In the genomic region with DNA sequence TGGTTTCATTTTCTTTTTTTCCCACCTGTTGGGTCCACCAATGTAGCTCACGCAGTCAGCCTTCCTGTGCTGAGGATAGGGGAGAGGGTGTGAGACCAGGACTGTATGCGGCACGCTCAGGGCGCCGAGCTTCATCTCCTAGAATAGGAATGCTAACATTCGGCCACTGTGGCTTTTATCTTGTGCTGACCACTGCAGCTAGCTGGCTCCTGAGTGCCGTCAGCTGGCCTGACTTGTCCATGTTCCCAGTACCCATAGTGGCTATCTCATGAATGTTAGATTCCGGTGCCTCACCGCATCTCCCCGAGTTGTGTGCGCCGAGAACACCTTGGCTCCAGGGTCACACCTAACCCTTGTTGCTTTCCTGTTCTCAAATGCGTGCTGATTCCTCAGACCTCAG, we compare ENCODE assay signal across 13 mouse cellular contexts.
DNase-seq lines count a peak whose midpoint lies in the region; ATAC-seq and TF ChIP-seq lines count a peak whose summit lies in the region.
"Had no signal": no experiment of that assay in that cellular context is flagged by ENCODE, and none has a peak within 500 bp of the region (broad histone marks: within the 10 kb centered on the region; RNA-seq: fewer than 3 reads in every experiment).

No protein-coding gene starts in this region.

- no peak for TF ChIP-seq EP300 in heart, adult 2 months (IDR thresholded peaks at IDR 0.05; ENCODE audit: insufficient read depth, low read depth, low read length)
- TF ChIP-seq EP300 in lung, postnatal 0 days (IDR thresholded peaks at IDR 0.05) = no peak
- TF ChIP-seq EP300 in heart, postnatal 0 days (IDR thresholded peaks at IDR 0.05; ENCODE audit: low read depth) = no peak
- TF ChIP-seq EP300 in stomach, postnatal 0 days (optimal IDR thresholded peaks at IDR 0.05) = no peak

- H3K9ac ChIP-seq in heart, adult 2 months (ENCODE audit: low read depth, low read length) = no peak overlapping the region
- H3K9ac ChIP-seq in lung, postnatal 0 days (replicated peaks; ENCODE audit: low read depth) = no peak overlapping the region
- H3K9ac ChIP-seq in heart, postnatal 0 days (replicated peaks; ENCODE audit: low read depth, low read length) = no peak overlapping the region
- H3K9ac ChIP-seq in stomach, postnatal 0 days (ENCODE audit: low read length) = no peak overlapping the region
- H3K9ac ChIP-seq: limb, embryonic 12.5 days had no signal

- WGBS in heart, adult 2 months = 69% methylated on average over 13 of the region's 13 CpGs
- 75% methylated on average over 13 of the region's 13 CpGs for whole genome bisulfite sequencing in lung, postnatal 0 days
- 56% methylated on average over 13 of the region's 13 CpGs for WGBS in heart, postnatal 0 days
- WGBS in stomach, postnatal 0 days = 80% methylated on average over 13 of the region's 13 CpGs

- TF ChIP-seq CTCF in heart, adult 2 months (IDR thresholded peaks at IDR 0.05) = no peak
- no peak for TF ChIP-seq CTCF in lung, postnatal 0 days (IDR thresholded peaks at IDR 0.05)
- no peak for TF ChIP-seq CTCF in heart, postnatal 0 days (IDR thresholded peaks at IDR 0.05; ENCODE audit: low read depth)
- no peak for TF ChIP-seq CTCF in stomach, postnatal 0 days (IDR thresholded peaks at IDR 0.05; ENCODE audit: low read depth)

- H3K36me3 ChIP-seq in heart, adult 2 months (ENCODE audit: control insufficient read depth, insufficient read depth, low read length) = no peaks in the 10 kb centered on the region
- no peaks in the 10 kb centered on the region for H3K36me3 ChIP-seq in lung, postnatal 0 days (ENCODE audit: insufficient read depth, low read length)
- H3K36me3 ChIP-seq in heart, postnatal 0 days (replicated peaks; ENCODE audit: control insufficient read depth, insufficient read depth, low read length) = no peaks in the 10 kb centered on the region
- no peaks in the 10 kb centered on the region for H3K36me3 ChIP-seq in stomach, postnatal 0 days (ENCODE audit: control insufficient read depth, insufficient read depth, low read length)
- H3K36me3 ChIP-seq: limb, embryonic 12.5 days had no signal

- TF ChIP-seq POLR2A in heart, adult 2 months (IDR thresholded peaks at IDR 0.05; ENCODE audit: insufficient read depth, low read depth, low read length) = no peak

- peak overlapping the region; percentile 3; the same call in 1 of the 2 replicates for H3K27ac ChIP-seq in heart, adult 2 months
- peak overlapping the region; percentile 80 for H3K27ac ChIP-seq in lung, postnatal 0 days (ENCODE audit: low read length)
- 0 out of 2 replicates have a peak overlapping the region, but pooled peaks have one; percentile 0 for H3K27ac ChIP-seq in heart, postnatal 0 days (ENCODE audit: low read depth)
- H3K27ac ChIP-seq in stomach, postnatal 0 days (replicated peaks) = peak overlapping the region; percentile 83
- H3K27ac ChIP-seq: limb, embryonic 12.5 days had no signal

- peak in 1 of 2 experiments; percentile 28 for DNase-seq in heart, adult 2 months
- no peak for DNase-seq in heart, postnatal 14 days
- DNase-seq in lung, postnatal 0 days (ENCODE audit: low spot score) = no peak
- DNase-seq in lung, postnatal 10 days = no peak
- DNase-seq in heart, postnatal 0 days (ENCODE audit: low spot score) = no peak
- DNase-seq in stomach, postnatal 0 days (ENCODE audit: low spot score) = no peak
- no peak for DNase-seq in testis, postnatal 10 days (ENCODE audit: low spot score)
- DNase-seq: cerebellum, adult 11 months; lung, adult 2 months; midbrain, embryonic 14.5 days; thymus, postnatal 25 days had no signal

- H3K27me3 ChIP-seq in heart, adult 2 months (ENCODE audit: control insufficient read depth, insufficient read depth, low read length) = no peaks in the 10 kb centered on the region
- no peaks in the 10 kb centered on the region for H3K27me3 ChIP-seq in lung, postnatal 0 days (replicated peaks; ENCODE audit: insufficient read depth, low read length)
- no peaks in the 10 kb centered on the region for H3K27me3 ChIP-seq in heart, postnatal 0 days (ENCODE audit: control insufficient read depth, insufficient read depth, low read length)
- no peaks in the 10 kb centered on the region for H3K27me3 ChIP-seq in stomach, postnatal 0 days (ENCODE audit: control insufficient read depth, insufficient read depth, low read length)
- H3K27me3 ChIP-seq: limb, embryonic 12.5 days had no signal

- intact Hi-C loops in heart, adult 2 months (cut with DNase I) = no loop called here
- intact Hi-C loops in heart, postnatal 14 days (cut with DNase I) = no loop called here

- no peaks in the 10 kb centered on the region for H3K9me3 ChIP-seq in lung, postnatal 0 days (ENCODE audit: low read length)
- no peaks in the 10 kb centered on the region for H3K9me3 ChIP-seq in heart, postnatal 0 days (replicated peaks; ENCODE audit: control insufficient read depth, low read length)
- H3K9me3 ChIP-seq in stomach, postnatal 0 days (ENCODE audit: control insufficient read depth, low read length) = no peaks in the 10 kb centered on the region
- H3K9me3 ChIP-seq: limb, embryonic 12.5 days had no signal

- no peak for ATAC-seq in lung, postnatal 0 days
- no peak; the same call in 1 of the 2 replicates for ATAC-seq in heart, postnatal 0 days (ENCODE audit: insufficient read depth, low read depth)
- ATAC-seq in stomach, postnatal 0 days (ENCODE audit: low FRiP score, low TSS enrichment) = no peak
- no peak for ATAC-seq in monocyte, adult 5-6 weeks (replicated peaks; ENCODE audit: insufficient number of reproducible peaks, low FRiP score, low TSS enrichment, poor library complexity, severe bottlenecking)

- H3K79me2 ChIP-seq in heart, adult 2 months (replicated peaks; ENCODE audit: control insufficient read depth, insufficient read depth, low read length) = peaks cover 4% of the 10 kb centered on the region

- no peak overlapping the region for H3K4me2 ChIP-seq in lung, postnatal 0 days (replicated peaks; ENCODE audit: low read depth, low read length)
- 0 out of 2 replicates have a peak overlapping the region, but pooled peaks have one; percentile 14 for H3K4me2 ChIP-seq in heart, postnatal 0 days (ENCODE audit: low read depth, low read length)
- no peak overlapping the region for H3K4me2 ChIP-seq in stomach, postnatal 0 days (replicated peaks; ENCODE audit: low read depth)
- H3K4me2 ChIP-seq: limb, embryonic 12.5 days had no signal

- no peak overlapping the region for H3K4me3 ChIP-seq in heart, adult 2 months
- H3K4me3 ChIP-seq in lung, postnatal 0 days (ENCODE audit: low read depth, low read length) = no peak overlapping the region
- H3K4me3 ChIP-seq in heart, postnatal 0 days (ENCODE audit: low read depth, low read length) = no peak overlapping the region
- H3K4me3 ChIP-seq in stomach, postnatal 0 days (ENCODE audit: low read depth, low read length) = no peak overlapping the region
- H3K4me3 ChIP-seq: limb, embryonic 12.5 days had no signal

- peaks cover 18% of the 10 kb centered on the region for H3K4me1 ChIP-seq in heart, adult 2 months (ENCODE audit: control insufficient read depth, insufficient read depth, low read length)
- H3K4me1 ChIP-seq in lung, postnatal 0 days (ENCODE audit: insufficient read depth, low read depth, low read length) = 0 out of 2 replicates have a peak, but pooled peaks cover 3% of the 10 kb centered on the region
- peaks cover 37% of the 10 kb centered on the region for H3K4me1 ChIP-seq in heart, postnatal 0 days (ENCODE audit: control insufficient read depth, insufficient read depth)
- H3K4me1 ChIP-seq in stomach, postnatal 0 days (replicated peaks; ENCODE audit: control insufficient read depth, insufficient read depth) = peaks cover 4% of the 10 kb centered on the region; the same call in 1 of the 2 replicates

Comparison
In these comparisons a context has a peak if more than half of its experiments do, and no peak if none do; other contexts are left out.
1. H3K27ac ChIP-seq: peak in every context shown above with its lines; median percentile 83 in stomach, postnatal 0 days; 80 in lung, postnatal 0 days; 3 in heart, adult 2 months; 0 in heart, postnatal 0 days.